19 mouse cellular contexts compared by ENCODE assay signal in genomic region chr4:108370409-108370808, GRCm38 (mm10). TPM values are rescaled to one million over a fixed set of nuclear protein-coding genes. Genes with fewer than 3 reads are reported as not detected.
"Had no signal": no experiment of that assay in that cellular context is flagged by ENCODE, and none has a peak within 500 bp of the region (broad histone marks: within the 10 kb centered on the region; RNA-seq: fewer than 3 reads in every experiment).

No protein-coding gene starts in this region.

- H3K9ac ChIP-seq: limb, embryonic 12.5 days; liver, embryonic 14.5 days; midbrain, embryonic 15.5 days; neural tube, embryonic 13.5 days had no signal

- H3K4me2 ChIP-seq: limb, embryonic 12.5 days; midbrain, embryonic 15.5 days; neural tube, embryonic 13.5 days had no signal

- H3K9me3 ChIP-seq: midbrain, embryonic 15.5 days; neural tube, embryonic 13.5 days had no signal

- H3K4me1 ChIP-seq: midbrain, embryonic 15.5 days; neural tube, embryonic 13.5 days had no signal

- H3K27me3 ChIP-seq: limb, embryonic 12.5 days; midbrain, embryonic 15.5 days; neural tube, embryonic 13.5 days had no signal

- H3K36me3 ChIP-seq: limb, embryonic 12.5 days; midbrain, embryonic 15.5 days; neural tube, embryonic 13.5 days had no signal

- ATAC-seq: lung, postnatal 0 days; midbrain, embryonic 15.5 days had no signal

- H3K4me3 ChIP-seq: limb, embryonic 12.5 days; midbrain, embryonic 15.5 days; neural tube, embryonic 13.5 days had no signal

- H3K27ac ChIP-seq: kidney, postnatal 0 days; limb, embryonic 12.5 days; liver, embryonic 14.5 days; midbrain, embryonic 15.5 days; neural tube, embryonic 13.5 days had no signal

- DNase-seq: kidney, adult 11 months; kidney, adult 9 months; layer of hippocampus, adult 9-11 months; liver; lung, adult 2 months; lung, postnatal 36 days; retina, postnatal 1 day; right cerebral cortex, postnatal 4 days had no signal

RNA-seq across cellular contexts. Expression of gene Shisal2a, which starts 12.7 kb away (rescaled TPM):
- total RNA-seq: layer of hippocampus, adult 18-20 months; left cerebral cortex, postnatal 36 days; monocyte, adult 5-6 weeks had no signal
- polyA plus RNA-seq: spleen, adult 2 months; urinary bladder, adult 2 months had no signal

RNA-seq across cellular contexts. Expression of gene Gpx7, which starts 36.4 kb away (rescaled TPM):
- total RNA-seq: monocyte, adult 5-6 weeks had no signal
